Comparison of ENCODE assay signal across 10 mouse cellular contexts in the genomic region with DNA sequence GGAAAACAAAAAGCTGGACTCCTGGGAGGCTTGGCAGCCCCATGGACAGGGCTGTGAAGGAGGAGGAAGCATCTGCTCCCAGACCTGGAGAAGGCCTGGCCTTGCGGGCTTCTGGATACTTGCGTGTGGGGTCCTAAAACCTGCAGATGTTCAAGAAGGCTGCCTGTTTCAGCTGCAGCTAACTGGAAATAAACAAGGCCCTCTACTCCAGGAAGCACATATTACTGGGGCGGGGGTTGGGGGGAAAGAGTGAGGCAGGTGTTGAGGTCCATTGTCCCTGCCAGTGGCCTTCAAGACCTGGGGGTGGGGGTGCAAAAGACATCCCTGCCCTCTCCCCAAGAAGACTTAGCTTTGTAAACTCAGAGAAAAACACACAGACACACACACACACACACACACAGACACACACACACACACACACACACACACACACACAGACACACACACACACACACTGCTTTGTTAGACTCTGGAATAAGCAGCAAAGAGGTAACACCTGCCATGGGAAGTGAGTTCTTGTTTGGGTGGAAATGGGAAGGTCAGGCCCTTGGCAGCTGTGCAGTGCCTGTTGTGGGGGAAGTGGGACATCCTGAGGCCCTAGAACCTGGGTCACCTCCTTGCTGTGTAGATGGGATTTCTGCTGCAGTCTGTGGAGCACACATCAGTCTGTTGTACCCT. TPM values are rescaled to one million over a fixed set of nuclear protein-coding genes. Genes with fewer than 3 reads are reported as not detected.
DNase-seq lines count a peak whose midpoint lies in the region; ATAC-seq and TF ChIP-seq lines count a peak whose summit lies in the region.
"Had no signal": no experiment of that assay in that cellular context is flagged by ENCODE, and none has a peak within 500 bp of the region (broad histone marks: within the 10 kb centered on the region; RNA-seq: fewer than 3 reads in every experiment).

No protein-coding gene starts in this region.

- H3K4me1 ChIP-seq in brown adipose tissue, adult 24 weeks (ENCODE audit: control insufficient read depth, insufficient read depth, insufficient read length, low read length) = peaks cover 20% of the 10 kb centered on the region
- 0 out of 2 replicates have a peak, but pooled peaks cover 4% of the 10 kb centered on the region for H3K4me1 ChIP-seq in heart, postnatal 0 days (ENCODE audit: control insufficient read depth, insufficient read depth)
- H3K4me1 ChIP-seq in limb, embryonic 15.5 days = peaks cover 8% of the 10 kb centered on the region; the same call in 1 of the 2 replicates
- H3K4me1 ChIP-seq in cerebellum, adult 2 months (ENCODE audit: control insufficient read depth, insufficient read depth, low read length) = peaks cover 8% of the 10 kb centered on the region; the same call in 1 of the 2 replicates

- peak; percentile 40 for ATAC-seq in heart, postnatal 0 days (ENCODE audit: insufficient read depth, low read depth)
- no peak for ATAC-seq in limb, embryonic 15.5 days (ENCODE audit: insufficient number of reproducible peaks, low FRiP score, low TSS enrichment, low read depth)
- ATAC-seq in granulocyte monocyte progenitor cell, adult 5-6 weeks (replicated peaks; ENCODE audit: poor library complexity, severe bottlenecking) = no peak

- peak overlapping the region; percentile 93 for H3K27ac ChIP-seq in brown adipose tissue, adult 24 weeks (replicated peaks; ENCODE audit: low read depth, low read length)
- H3K27ac ChIP-seq in heart, postnatal 0 days (ENCODE audit: low read depth) = peak overlapping the region; percentile 82
- 0 out of 2 replicates have a peak overlapping the region, but pooled peaks have one; percentile 8 for H3K27ac ChIP-seq in limb, embryonic 15.5 days
- H3K27ac ChIP-seq in cerebellum, adult 2 months (ENCODE audit: insufficient read depth, low read length) = no peak overlapping the region

- 0 out of 2 replicates have a peak, but pooled peaks cover under 1% of the 10 kb centered on the region for H3K27me3 ChIP-seq in heart, postnatal 0 days (ENCODE audit: control insufficient read depth, insufficient read depth, low read length)
- 0 out of 2 replicates have a peak, but pooled peaks cover under 1% of the 10 kb centered on the region for H3K27me3 ChIP-seq in limb, embryonic 15.5 days
- no peaks in the 10 kb centered on the region for H3K27me3 ChIP-seq in cerebellum, adult 2 months (ENCODE audit: control insufficient read depth, insufficient read depth, low read length)

- H3K36me3 ChIP-seq in heart, postnatal 0 days (replicated peaks; ENCODE audit: control insufficient read depth, insufficient read depth, low read length) = no peaks in the 10 kb centered on the region
- no peaks in the 10 kb centered on the region for H3K36me3 ChIP-seq in limb, embryonic 15.5 days

- 73% methylated on average over 3 of the region's 3 CpGs for WGBS in heart, postnatal 0 days
- WGBS in limb, embryonic 15.5 days = 81% methylated on average over 3 of the region's 3 CpGs
- WGBS in cerebellum, adult 2 months = 79% methylated on average over 3 of the region's 3 CpGs

- no peak overlapping the region for H3K9ac ChIP-seq in heart, postnatal 0 days (replicated peaks; ENCODE audit: low read depth, low read length)
- no peak overlapping the region for H3K9ac ChIP-seq in limb, embryonic 15.5 days

- TF ChIP-seq CTCF in heart, postnatal 0 days (IDR thresholded peaks at IDR 0.05; ENCODE audit: low read depth) = no peak
- TF ChIP-seq CTCF in cerebellum, adult 2 months (IDR thresholded peaks at IDR 0.05; ENCODE audit: borderline replicate concordance, insufficient read depth, low read depth, low read length) = no peak

- DNase-seq in gastrocnemius, postnatal 25 days = peak; percentile 38
- DNase-seq in gastrocnemius, postnatal 10 days = no peak
- no peak for DNase-seq in heart, postnatal 0 days (ENCODE audit: low spot score)
- no peak for DNase-seq in cerebellum, adult 8-10 months
- no peak for DNase-seq in cerebellum, adult 2 months
- DNase-seq: cerebellum, postnatal 10 days had no signal

- H3K4me2 ChIP-seq in heart, postnatal 0 days (ENCODE audit: low read depth, low read length) = no peak overlapping the region
- H3K4me2 ChIP-seq in limb, embryonic 15.5 days = no peak overlapping the region

- no peak overlapping the region for H3K4me3 ChIP-seq in brown adipose tissue, adult 24 weeks (ENCODE audit: insufficient read depth, low read depth, low read length)
- no peak overlapping the region for H3K4me3 ChIP-seq in heart, postnatal 0 days (ENCODE audit: low read depth, low read length)
- H3K4me3 ChIP-seq in limb, embryonic 15.5 days = no peak overlapping the region
- no peak overlapping the region for H3K4me3 ChIP-seq in cerebellum, adult 2 months (replicated peaks; ENCODE audit: insufficient read depth, low read depth, low read length)

- TF ChIP-seq EP300 in heart, postnatal 0 days (IDR thresholded peaks at IDR 0.05; ENCODE audit: low read depth) = peak; percentile 29; the same call in 1 of the 2 replicates

- TF ChIP-seq POLR2A in cerebellum, adult 2 months (IDR thresholded peaks at IDR 0.05; ENCODE audit: borderline replicate concordance, insufficient read depth, low read length) = no peak

- no peaks in the 10 kb centered on the region for H3K9me3 ChIP-seq in heart, postnatal 0 days (replicated peaks; ENCODE audit: control insufficient read depth, low read length)
- no peaks in the 10 kb centered on the region for H3K9me3 ChIP-seq in limb, embryonic 15.5 days

RNA-seq across cellular contexts. Expression of a gene that starts 5.9 kb away (rescaled TPM):
- not detected for total RNA-seq in gastrocnemius, postnatal 25 days (2021)
- total RNA-seq in gastrocnemius, postnatal 10 days (2021) = not detected
- polyA plus RNA-seq in brown adipose tissue, adult 24 weeks (2012; ENCODE audit: insufficient read depth, insufficient read length, missing spikeins) = not detected in 2 replicates
- not detected in 2 replicates for total RNA-seq in heart, postnatal 0 days (2014; rRNA removed; ENCODE audit: low replicate concordance)
- not detected in 2 replicates for polyA plus RNA-seq in heart, postnatal 0 days (2015; fragmentation: Nextera tagmentation; extraction: Ambion mirVana)
- polyA plus RNA-seq in limb, embryonic 15.5 days (2015; fragmentation: Nextera tagmentation; extraction: Ambion mirVana) = not detected in 2 replicates
- total RNA-seq in granulocyte monocyte progenitor cell, adult 5-6 weeks (2014; fragmentation: Nextera tagmentation) = not detected in 2 replicates
- total RNA-seq in granulocyte monocyte progenitor cell, adult 5-6 weeks (2017) = not detected in 2 replicates
- polyA plus RNA-seq in cerebellum, adult 2 months (2012; rRNA removed) = 0.21 and 0.26 TPM in 2 replicates
- total RNA-seq: megakaryocyte progenitor cell, adult 5-6 weeks had no signal

RNA-seq across cellular contexts. Expression of a gene that starts 8.7 kb away (rescaled TPM):
- total RNA-seq in gastrocnemius, postnatal 25 days (2021) = 10 to 100 TPM; 10.5 to 12.7 TPM
- 10 to 100 TPM; 25.4 to 36.2 TPM for total RNA-seq in gastrocnemius, postnatal 10 days (2021)
- polyA plus RNA-seq in brown adipose tissue, adult 24 weeks (2012; ENCODE audit: insufficient read depth, insufficient read length, missing spikeins) = 12.8 and 22.2 TPM in 2 replicates
- total RNA-seq in heart, postnatal 0 days (2014; rRNA removed; ENCODE audit: low replicate concordance) = 31.8 and 69.4 TPM in 2 replicates
- 53.1 and 54.5 TPM in 2 replicates for polyA plus RNA-seq in heart, postnatal 0 days (2015; fragmentation: Nextera tagmentation; extraction: Ambion mirVana)
- 38.7 and 43.4 TPM in 2 replicates for polyA plus RNA-seq in limb, embryonic 15.5 days (2015; fragmentation: Nextera tagmentation; extraction: Ambion mirVana)
- total RNA-seq in granulocyte monocyte progenitor cell, adult 5-6 weeks (2014; fragmentation: Nextera tagmentation) = not detected in 2 replicates
- not detected in 2 replicates for total RNA-seq in granulocyte monocyte progenitor cell, adult 5-6 weeks (2017)
- 15.1 and 17.8 TPM in 2 replicates for polyA plus RNA-seq in cerebellum, adult 2 months (2012; rRNA removed)
- total RNA-seq: megakaryocyte progenitor cell, adult 5-6 weeks had no signal

RNA-seq across cellular contexts. Expression of a gene that starts 17.4 kb away (rescaled TPM):
- total RNA-seq in gastrocnemius, postnatal 25 days (2021) = 1 to 10 TPM; 6.0 to 7.2 TPM
- 1 to 10 TPM; 5.6 to 6.3 TPM for total RNA-seq in gastrocnemius, postnatal 10 days (2021)
- 3.2 and 3.4 TPM in 2 replicates for polyA plus RNA-seq in brown adipose tissue, adult 24 weeks (2012; ENCODE audit: insufficient read depth, insufficient read length, missing spikeins)
- total RNA-seq in heart, postnatal 0 days (2014; rRNA removed; ENCODE audit: low replicate concordance) = 19.6 and 21.9 TPM in 2 replicates
- polyA plus RNA-seq in heart, postnatal 0 days (2015; fragmentation: Nextera tagmentation; extraction: Ambion mirVana) = 15.2 and 16.2 TPM in 2 replicates
- polyA plus RNA-seq in limb, embryonic 15.5 days (2015; fragmentation: Nextera tagmentation; extraction: Ambion mirVana) = 19.5 and 21.8 TPM in 2 replicates
- total RNA-seq in granulocyte monocyte progenitor cell, adult 5-6 weeks (2014; fragmentation: Nextera tagmentation) = 25.2 and 27.0 TPM in 2 replicates
- 13.6 and 14.1 TPM in 2 replicates for total RNA-seq in granulocyte monocyte progenitor cell, adult 5-6 weeks (2017)
- 128 and 138 TPM in 2 replicates for polyA plus RNA-seq in cerebellum, adult 2 months (2012; rRNA removed)

RNA-seq across cellular contexts. Expression of a gene that starts 31.0 kb away (rescaled TPM):
- total RNA-seq in gastrocnemius, postnatal 25 days (2021) = 1 to 10 TPM; 2.6 to 6.1 TPM
- 1 to 10 TPM; 7.5 to 9.6 TPM for total RNA-seq in gastrocnemius, postnatal 10 days (2021)
- 27.0 and 27.9 TPM in 2 replicates for polyA plus RNA-seq in brown adipose tissue, adult 24 weeks (2012; ENCODE audit: insufficient read depth, insufficient read length, missing spikeins)
- 12.4 and 72.1 TPM in 2 replicates for total RNA-seq in heart, postnatal 0 days (2014; rRNA removed; ENCODE audit: low replicate concordance)
- polyA plus RNA-seq in heart, postnatal 0 days (2015; fragmentation: Nextera tagmentation; extraction: Ambion mirVana) = 13.2 and 16.4 TPM in 2 replicates
- 72.9 and 84.0 TPM in 2 replicates for polyA plus RNA-seq in limb, embryonic 15.5 days (2015; fragmentation: Nextera tagmentation; extraction: Ambion mirVana)
- 246 and 266 TPM in 2 replicates for total RNA-seq in granulocyte monocyte progenitor cell, adult 5-6 weeks (2014; fragmentation: Nextera tagmentation)
- 78.6 and 96.8 TPM in 2 replicates for total RNA-seq in granulocyte monocyte progenitor cell, adult 5-6 weeks (2017)
- polyA plus RNA-seq in cerebellum, adult 2 months (2012; rRNA removed) = 29.2 and 30.6 TPM in 2 replicates

RNA-seq across cellular contexts. Expression of a gene that starts 35.5 kb away (rescaled TPM):
- not detected for total RNA-seq in gastrocnemius, postnatal 25 days (2021)
- total RNA-seq in gastrocnemius, postnatal 10 days (2021) = not detected
- polyA plus RNA-seq in brown adipose tissue, adult 24 weeks (2012; ENCODE audit: insufficient read depth, insufficient read length, missing spikeins) = not detected in 2 replicates
- total RNA-seq in heart, postnatal 0 days (2014; rRNA removed; ENCODE audit: low replicate concordance) = not detected in 2 replicates
- not detected in 2 replicates for polyA plus RNA-seq in heart, postnatal 0 days (2015; fragmentation: Nextera tagmentation; extraction: Ambion mirVana)
- not detected in 2 replicates for polyA plus RNA-seq in limb, embryonic 15.5 days (2015; fragmentation: Nextera tagmentation; extraction: Ambion mirVana)
- not detected in 2 replicates for total RNA-seq in granulocyte monocyte progenitor cell, adult 5-6 weeks (2014; fragmentation: Nextera tagmentation)
- total RNA-seq in granulocyte monocyte progenitor cell, adult 5-6 weeks (2017) = not detected in 2 replicates
- not detected in 2 replicates for polyA plus RNA-seq in cerebellum, adult 2 months (2012; rRNA removed)
- total RNA-seq: megakaryocyte progenitor cell, adult 5-6 weeks had no signal

Comparison
In these comparisons a context has a peak if more than half of its experiments do, and no peak if none do; other contexts are left out.
1. RNA of a gene that starts 8.7 kb away (total RNA-seq): 31.8 to 69.4 TPM in heart, postnatal 0 days, 25.4 to 36.2 TPM in gastrocnemius, postnatal 10 days and 10.5 to 12.7 TPM in gastrocnemius, postnatal 25 days; not detected in granulocyte monocyte progenitor cell, adult 5-6 weeks; every median in the first group is over 10 times any median in the second.